Mouse (Mus musculus): ENCODE data around the gene Ak6.
A peak's percentile ranks its signal among the peaks of the same experiment; 100 is the strongest.

Gene Ak6

GRCm38 (mm10) chr13:100659864-100660456, 9.2 kb downstream of the Ak6 start:
- DNase-seq (ENCODE audit: low read depth in 1 of 2, low spot score in 2 of 2) = peak in 1 of 2 experiments; percentile 16

- no peak for DNase-seq (ENCODE audit: low read depth in 1 of 2, low spot score in 2 of 2)
These were observed 18.7 kb downstream of the Ak6 start, which contains the start of gene Ccdc125 for GRCm38 (mm10) chr13:100669291-100670022. Gene Ccdc125 (plus strand): TSS chr13:100669717.

- no peak for DNase-seq (ENCODE audit: low read depth in 1 of 2, low spot score in 2 of 2)
These were observed 19.5 kb downstream of the Ak6 start for GRCm38 (mm10) chr13:100670181-100670741.

GRCm38 (mm10) chr13:100675936-100676635, 25.3 kb downstream of the Ak6 start:
- DNase-seq (ENCODE audit: low read depth in 1 of 2, low spot score in 2 of 2) = peak; percentile 15 to 16

GRCm38 (mm10) chr13:100681615-100682014, 30.8 kb downstream of the Ak6 start:
- DNase-seq (ENCODE audit: low read depth in 1 of 2, low spot score in 2 of 2) = no peak

GRCm38 (mm10) chr13:100682837-100683236, 32.1 kb downstream of the Ak6 start:
- no peak for DNase-seq (ENCODE audit: low read depth in 1 of 2, low spot score in 2 of 2)

- DNase-seq (ENCODE audit: low read depth in 1 of 2, low spot score in 2 of 2) = no peak
These were observed 33.6 kb downstream of the Ak6 start for GRCm38 (mm10) chr13:100684355-100684754.

GRCm38 (mm10) chr13:100687513-100687912, 36.7 kb downstream of the Ak6 start:
- DNase-seq (ENCODE audit: low read depth in 1 of 2, low spot score in 2 of 2) = no peak

- no peak for DNase-seq (ENCODE audit: low read depth in 1 of 2, low spot score in 2 of 2)
These were observed 46.8 kb downstream of the Ak6 start for GRCm38 (mm10) chr13:100697541-100697940.

GRCm38 (mm10) chr13:100698866-100699265, 48.1 kb downstream of the Ak6 start:
- DNase-seq (ENCODE audit: low read depth in 1 of 2, low spot score in 2 of 2) = no peak

GRCm38 (mm10) chr13:100703468-100703867, 52.7 kb downstream of the Ak6 start:
- no peak for DNase-seq (ENCODE audit: low read depth in 1 of 2, low spot score in 2 of 2)

- no peak for DNase-seq (ENCODE audit: low read depth in 1 of 2, low spot score in 2 of 2)
These were observed 55.4 kb downstream of the Ak6 start for GRCm38 (mm10) chr13:100706206-100706605.

- no peak for DNase-seq (ENCODE audit: low read depth in 1 of 2, low spot score in 2 of 2)
These were observed 64.7 kb downstream of the Ak6 start for GRCm38 (mm10) chr13:100715467-100715866.
